Mouse (Mus musculus): Measurements from ENCODE around the gene Lclat1.
A peak's percentile ranks its signal among the peaks of the same experiment; 100 is the strongest.
"Not testable (repeated sequence)": the region's sequence is repeated elsewhere in the genome, so short reads cannot be mapped to it uniquely, and the experiment has no call there.

Gene Lclat1

DNA sequence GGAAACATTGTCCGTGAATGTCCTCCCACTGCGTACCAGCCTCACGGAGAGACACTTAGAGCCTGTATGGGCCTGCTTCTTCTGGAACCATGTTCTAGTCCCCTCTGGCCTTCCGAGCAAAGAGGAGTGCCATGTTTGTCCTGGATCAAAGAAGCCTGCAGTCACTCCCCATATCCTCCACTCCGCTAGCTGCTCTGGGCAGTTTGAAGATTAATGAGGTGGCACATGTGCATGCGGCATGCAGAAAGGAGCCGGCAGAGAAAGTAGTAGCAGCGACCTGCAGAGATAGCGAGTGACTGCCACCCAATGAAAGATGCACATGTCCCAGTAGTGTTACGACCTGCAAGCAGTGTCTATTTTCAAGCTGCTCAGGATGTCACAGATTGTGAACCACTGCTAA, 167.3 kb downstream of the Lclat1 start:
- DNase-seq (ENCODE audit: low read depth, low spot score): no peak

DNA sequence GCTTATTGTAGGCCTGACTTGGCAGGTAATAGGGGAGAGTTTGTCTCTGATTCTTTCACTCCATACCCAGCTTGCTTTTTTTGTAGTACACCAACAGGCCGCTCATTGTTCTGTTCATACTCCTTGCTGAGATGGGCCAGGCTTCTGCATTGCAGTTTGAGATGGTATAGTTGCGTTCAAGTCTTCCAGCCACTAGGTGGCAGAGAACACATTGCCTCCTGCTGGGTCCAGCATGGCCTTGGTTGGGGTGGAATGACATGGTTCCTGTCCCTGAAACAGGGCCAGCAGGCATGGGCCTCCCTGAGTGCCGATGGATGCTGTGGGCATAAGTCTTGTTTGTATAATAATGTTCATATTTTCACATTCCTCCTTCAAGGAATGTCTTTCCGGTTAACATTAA, 170.0 kb downstream of the Lclat1 start:
- DNase-seq (ENCODE audit: low read depth, low spot score): no peak

DNA sequence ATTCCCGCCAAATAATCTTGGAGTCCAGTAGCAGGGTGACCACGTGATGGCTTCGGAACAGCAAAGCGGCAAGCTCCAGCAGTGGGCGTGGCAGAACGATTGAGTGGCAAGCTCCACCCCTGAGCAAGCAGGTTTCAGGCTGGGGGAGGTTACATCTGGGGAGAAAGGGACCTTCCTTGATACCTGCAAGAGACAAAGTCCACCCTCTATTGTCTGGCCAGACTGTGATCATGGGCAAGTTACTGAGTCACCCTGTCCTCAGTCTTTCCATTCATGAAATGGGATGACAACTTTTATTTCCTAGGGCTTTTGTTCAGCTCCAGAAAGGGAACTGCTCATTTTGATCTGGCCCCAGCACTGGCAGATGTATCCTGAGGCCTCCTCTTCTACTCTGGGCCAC, 174.9 kb downstream of the Lclat1 start:
- DNase-seq (ENCODE audit: low read depth, low spot score): not testable (repeated sequence)

DNA sequence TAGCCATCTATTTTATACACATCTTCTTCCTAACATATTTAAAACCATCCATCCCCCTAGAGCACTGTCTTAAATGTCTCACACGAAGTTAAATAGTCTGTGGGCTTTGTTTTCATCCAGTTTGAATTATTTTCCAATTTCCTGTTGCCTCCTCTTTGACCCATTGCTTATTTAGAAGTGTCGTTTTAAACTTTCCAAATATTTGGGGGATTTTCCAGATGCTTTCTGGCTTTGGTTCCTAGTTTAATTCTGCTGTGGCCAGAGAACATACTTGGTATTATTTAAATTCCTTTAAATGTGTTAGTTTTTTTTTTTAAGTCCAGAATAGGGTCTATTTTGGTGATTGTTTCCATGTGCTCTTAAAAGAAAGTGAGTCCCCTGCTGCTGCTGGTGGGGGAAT, 176.5 kb downstream of the Lclat1 start:
- DNase-seq (ENCODE audit: low read depth, low spot score): peak; percentile 28

Measured in forelimb bud, embryonic 11.5 days (tissue).